Mouse (Mus musculus): ENCODE results near the gene Nkx2-4. TPM values are rescaled to one million over a fixed set of nuclear protein-coding genes. Genes with fewer than 3 reads are reported as not detected.

Gene Nkx2-4
- not detected in 2 replicates for polyA plus RNA-seq (2015; fragmentation: Nextera tagmentation; extraction: Ambion mirVana)

DNA sequence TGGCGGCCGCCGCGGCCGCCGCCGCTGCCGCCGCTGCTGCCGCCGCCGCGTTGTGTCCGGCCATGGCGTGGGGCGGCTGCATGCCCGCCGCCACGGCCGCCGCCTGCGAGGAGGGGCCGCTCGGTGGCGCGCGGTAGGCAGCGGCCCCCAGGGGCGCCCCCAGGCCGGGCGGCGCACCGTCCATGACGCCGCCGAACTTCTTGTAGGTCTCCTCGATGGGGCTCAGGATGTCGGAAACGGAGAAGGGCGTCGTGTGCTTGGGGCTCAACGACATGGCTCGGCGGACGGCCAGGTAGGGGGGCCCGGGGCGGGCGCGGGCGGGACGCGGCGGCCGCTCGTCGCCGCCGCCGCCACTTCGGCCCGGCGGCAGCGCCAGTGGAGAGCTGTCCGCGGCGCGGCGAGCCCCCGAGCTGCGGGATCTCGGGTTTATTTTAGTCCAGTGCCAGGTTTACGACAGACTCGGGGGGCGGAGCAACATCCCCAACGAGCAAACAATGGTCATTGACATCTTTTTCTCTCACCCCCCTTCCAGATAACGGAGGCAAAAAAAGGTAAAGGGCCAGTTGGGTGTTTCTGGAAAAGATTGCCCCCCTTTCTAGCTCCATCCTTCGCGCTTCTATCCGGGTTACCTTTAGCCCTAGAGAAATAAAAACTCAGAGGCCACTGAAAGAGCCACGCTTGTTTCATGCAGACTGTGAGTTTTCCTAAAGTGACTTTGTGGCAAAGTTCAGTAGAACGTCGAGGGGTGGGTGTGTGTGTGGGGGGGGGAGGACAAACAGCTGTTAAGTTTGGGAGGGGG, at the start of gene Nkx2-4:
Nkx2-4 (minus strand) TSS at position 374 of the 799 bp plus-strand sequence.
- peak; percentile 18; the same call in 1 of the 2 replicates for ATAC-seq (ENCODE audit: insufficient read depth, low FRiP score, low read depth)
- peaks cover 18% of the 10 kb centered on the region for H3K4me1 ChIP-seq
- H3K9me3 ChIP-seq = no peaks in the 10 kb centered on the region
- no peak within 1 kb of the TSS for H3K27ac ChIP-seq
- peak within 1 kb of the TSS; percentile 63 for H3K4me2 ChIP-seq
- no peaks in the 10 kb centered on the region for H3K36me3 ChIP-seq
- peak within 1 kb of the TSS; percentile 35 for H3K4me3 ChIP-seq (replicated peaks)
- no peak within 1 kb of the TSS for H3K9ac ChIP-seq
- peaks cover 60% of the 10 kb centered on the region for H3K27me3 ChIP-seq (replicated peaks)
- WGBS = under 1% methylated on average over 62 of the region's 82 CpGs

DNA sequence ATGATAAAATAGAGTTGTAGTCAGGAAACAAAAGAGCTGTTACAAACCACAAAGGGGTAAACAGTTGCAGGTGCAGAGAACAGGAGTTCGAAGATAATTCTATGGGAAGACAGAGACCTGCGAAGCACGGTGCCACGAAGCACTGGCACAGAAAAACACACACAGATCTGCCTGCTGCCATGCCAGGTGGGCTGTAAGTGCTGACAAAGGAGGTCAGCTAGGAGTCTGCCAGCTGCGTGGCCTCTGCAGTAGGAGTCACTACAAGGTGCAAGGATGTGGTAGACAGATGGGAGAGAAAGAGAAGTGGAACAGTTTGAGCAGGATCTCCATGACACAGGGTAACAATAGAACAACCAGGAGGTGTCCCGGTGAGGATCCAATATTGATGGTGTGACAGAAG, 42.1 kb upstream of the Nkx2-4 start:
- no peak for ATAC-seq (ENCODE audit: insufficient read depth, low FRiP score, low read depth)
- no peak overlapping the region for H3K4me3 ChIP-seq (replicated peaks)
- no peaks in the 10 kb centered on the region for H3K4me1 ChIP-seq
- H3K36me3 ChIP-seq = no peaks in the 10 kb centered on the region
- no peak overlapping the region for H3K4me2 ChIP-seq
- no peaks in the 10 kb centered on the region for H3K9me3 ChIP-seq
- H3K9ac ChIP-seq = no peak overlapping the region
- no peaks in the 10 kb centered on the region for H3K27me3 ChIP-seq (replicated peaks)
- 68% methylated on average over 6 of the region's 6 CpGs for WGBS
- no peak overlapping the region for H3K27ac ChIP-seq

DNA sequence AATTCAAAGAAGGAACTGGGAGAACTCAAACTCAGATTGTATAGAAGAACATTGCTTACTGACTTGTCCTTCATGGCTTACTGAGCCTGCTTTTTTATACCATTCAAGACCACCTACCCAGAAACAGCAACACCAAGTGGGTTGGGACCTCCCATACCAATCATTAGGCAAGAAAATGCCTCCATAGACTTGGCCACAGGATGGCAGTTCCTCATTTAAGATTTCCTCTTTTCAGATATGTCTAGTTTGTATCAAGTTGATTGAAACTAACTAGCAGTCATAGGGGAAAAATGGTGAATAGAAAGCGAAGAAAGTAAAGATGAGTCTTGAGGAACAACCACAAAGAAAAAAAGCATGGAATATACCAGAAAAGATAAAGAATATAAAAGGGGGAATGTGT, 34.5 kb upstream of the Nkx2-4 start:
- H3K9ac ChIP-seq = no peak overlapping the region
- ATAC-seq (ENCODE audit: insufficient read depth, low FRiP score, low read depth) = no peak
- H3K36me3 ChIP-seq = no peaks in the 10 kb centered on the region
- WGBS = 77% methylated on average over 1 of the region's 1 CpGs
- no peak overlapping the region for H3K4me2 ChIP-seq
- no peaks in the 10 kb centered on the region for H3K9me3 ChIP-seq
- H3K27ac ChIP-seq = no peak overlapping the region
- no peaks in the 10 kb centered on the region for H3K27me3 ChIP-seq (replicated peaks)
- H3K4me3 ChIP-seq (replicated peaks) = no peak overlapping the region
- H3K4me1 ChIP-seq = no peaks in the 10 kb centered on the region

- no peak overlapping the region for H3K9ac ChIP-seq
Measured at GRCm38 (mm10) chr2:147086441-147086840, 1.2 kb upstream of the Nkx2-4 start.

GRCm38 (mm10) chr2:147085937-147086336, 692 bp upstream of the Nkx2-4 start:
- WGBS = 8% methylated on average over 6 of the region's 6 CpGs
- Histone ChIP-seq H3K9me3 (no peaks in the 10 kb centered on the region), H3K36me3 (no peaks in the 10 kb centered on the region), H3K27ac (no peak overlapping the region), H3K4me2 (no peak overlapping the region), H3K9ac (no peak overlapping the region), H3K27me3 (replicated peaks) (peaks cover 59% of the 10 kb centered on the region), H3K4me3 (replicated peaks) (no peak overlapping the region), H3K4me1 (peaks cover 18% of the 10 kb centered on the region)
- no peak for ATAC-seq (ENCODE audit: insufficient read depth, low FRiP score, low read depth)

More at GRCm38 (mm10) chr2:147086441-147086840, 1.2 kb upstream of the Nkx2-4 start:
- WGBS = 20% methylated on average over 5 of the region's 5 CpGs
- H3K36me3 ChIP-seq = no peaks in the 10 kb centered on the region
- H3K4me2 ChIP-seq = no peak overlapping the region
- H3K27me3 ChIP-seq (replicated peaks) = peaks cover 54% of the 10 kb centered on the region
- ATAC-seq (ENCODE audit: insufficient read depth, low FRiP score, low read depth) = no peak
- no peak overlapping the region for H3K27ac ChIP-seq
- H3K4me1 ChIP-seq = peaks cover 18% of the 10 kb centered on the region
- H3K4me3 ChIP-seq (replicated peaks) = no peak overlapping the region
- no peaks in the 10 kb centered on the region for H3K9me3 ChIP-seq

DNA sequence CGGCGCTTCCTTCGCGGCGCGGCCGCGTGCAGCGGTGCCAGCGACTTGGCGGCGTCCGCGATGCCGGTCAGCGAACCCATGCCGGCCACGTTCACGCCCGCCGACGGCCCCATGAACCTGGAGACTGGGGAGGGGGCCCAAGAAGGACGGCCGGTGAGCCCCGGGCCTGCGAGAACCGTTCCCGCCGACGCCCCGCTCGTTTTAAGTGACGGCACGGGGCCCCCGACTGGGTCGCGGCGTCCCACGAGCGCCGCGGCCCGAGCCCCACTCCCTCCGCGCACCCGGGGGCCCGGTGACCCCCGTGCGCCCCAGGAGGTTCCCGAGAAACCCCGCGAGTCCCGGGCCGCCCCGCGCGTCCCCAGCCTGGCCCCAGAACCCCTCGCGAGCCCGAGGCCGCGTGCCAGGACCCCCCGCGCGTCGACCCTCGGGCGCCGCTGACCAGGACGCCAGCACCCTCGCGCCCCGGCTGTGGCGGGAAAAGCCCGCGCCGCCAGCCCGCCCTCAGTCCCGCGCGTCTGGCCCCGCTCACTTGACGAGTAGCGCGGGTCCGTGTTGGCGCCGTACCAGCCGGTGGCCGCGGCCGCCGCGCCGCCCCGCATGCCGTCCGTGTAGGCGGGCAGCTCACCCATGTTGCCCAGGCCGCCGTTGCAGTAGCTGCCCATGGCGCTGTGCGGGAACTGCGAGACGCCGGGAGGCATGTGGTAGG, 726 bp downstream of the Nkx2-4 start:
- 0 out of 2 replicates have a peak, but pooled peaks have one; percentile 22 for ATAC-seq (ENCODE audit: insufficient read depth, low FRiP score, low read depth)
- 2% methylated on average over 106 of the region's 106 CpGs for WGBS

DNA sequence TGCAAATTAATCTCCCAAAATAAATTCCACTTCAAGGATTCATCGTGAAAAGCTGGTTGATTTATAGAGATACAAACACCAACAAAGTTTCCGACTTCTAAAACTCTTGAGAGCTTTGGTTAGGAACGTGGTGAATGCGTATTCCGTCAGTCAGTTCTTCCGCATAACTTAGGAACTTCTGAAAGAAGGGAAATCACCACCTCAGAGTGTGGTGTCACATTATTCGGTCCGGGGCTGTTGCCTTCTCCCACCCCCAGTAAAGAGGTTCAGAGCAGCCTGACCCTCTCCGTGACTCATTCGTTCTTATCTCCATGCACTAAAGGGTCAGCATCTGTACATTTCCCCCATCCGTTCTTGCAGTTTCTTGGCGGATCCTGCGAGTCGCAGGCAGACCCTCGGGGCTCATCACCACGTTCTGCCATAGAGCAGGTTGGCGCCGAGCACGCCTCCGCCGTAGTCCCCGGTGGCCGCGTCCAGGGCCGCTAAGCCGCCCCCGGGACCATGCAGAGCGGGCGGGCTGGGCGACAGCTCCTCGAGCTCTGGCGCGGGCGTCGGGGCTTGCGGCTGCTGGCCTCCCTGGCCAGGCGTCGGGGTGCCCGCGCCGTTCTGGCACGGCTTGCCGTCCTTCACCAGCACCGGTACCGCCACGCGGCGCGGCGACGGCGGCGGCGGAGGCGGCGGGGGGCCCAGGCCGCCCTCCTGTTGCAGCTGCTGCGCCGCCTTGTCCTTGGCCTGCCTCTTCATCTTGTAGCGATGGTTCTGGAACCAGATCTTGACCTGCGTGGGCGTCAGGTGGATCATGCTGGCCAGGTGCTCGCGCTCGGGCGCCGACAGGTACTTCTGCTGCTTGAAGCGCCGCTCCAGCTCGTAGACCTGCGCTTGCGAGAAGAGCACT, 1.5 kb downstream of the Nkx2-4 start:
- Histone ChIP-seq H3K27ac (no peak overlapping the region), H3K9ac (no peak overlapping the region), H3K4me1 (peaks cover 18% of the 10 kb centered on the region), H3K9me3 (no peaks in the 10 kb centered on the region), H3K27me3 (replicated peaks) (peaks cover 60% of the 10 kb centered on the region), H3K4me3 (replicated peaks) (peak overlapping the region; percentile 35), H3K36me3 (no peaks in the 10 kb centered on the region), H3K4me2 (peak overlapping the region; percentile 63)
- ATAC-seq (ENCODE audit: insufficient read depth, low FRiP score, low read depth) = no peak
- WGBS = under 1% methylated on average over 69 of the region's 72 CpGs

More for the DNA sequence above, 726 bp downstream of the Nkx2-4 start:
- peak overlapping the region; percentile 63 for H3K4me2 ChIP-seq
- H3K4me1 ChIP-seq = peaks cover 18% of the 10 kb centered on the region
- peaks cover 57% of the 10 kb centered on the region for H3K27me3 ChIP-seq (replicated peaks)
- no peak overlapping the region for H3K27ac ChIP-seq
- H3K9ac ChIP-seq = no peak overlapping the region
- H3K36me3 ChIP-seq = no peaks in the 10 kb centered on the region
- H3K4me3 ChIP-seq (replicated peaks) = peak overlapping the region; percentile 35
- no peaks in the 10 kb centered on the region for H3K9me3 ChIP-seq

GRCm38 (mm10) chr2:147082391-147082790, 2.9 kb downstream of the Nkx2-4 start:
- no peaks in the 10 kb centered on the region for H3K36me3 ChIP-seq
- no peak overlapping the region for H3K9ac ChIP-seq
- no peak for ATAC-seq (ENCODE audit: insufficient read depth, low FRiP score, low read depth)
- no peaks in the 10 kb centered on the region for H3K9me3 ChIP-seq
- H3K4me2 ChIP-seq = no peak overlapping the region
- 65% methylated on average over 4 of the region's 4 CpGs for WGBS
- peaks cover 18% of the 10 kb centered on the region for H3K4me1 ChIP-seq
- H3K27me3 ChIP-seq (replicated peaks) = peaks cover 57% of the 10 kb centered on the region
- H3K27ac ChIP-seq = no peak overlapping the region
- H3K4me3 ChIP-seq (replicated peaks) = no peak overlapping the region

GRCm38 (mm10) chr2:147074399-147074798, 10.8 kb downstream of the Nkx2-4 start:
- no peaks in the 10 kb centered on the region for H3K9me3 ChIP-seq
- no peak overlapping the region for H3K9ac ChIP-seq
- 95% methylated on average over 4 of the region's 4 CpGs for WGBS
- H3K4me1 ChIP-seq = no peaks in the 10 kb centered on the region
- peaks cover 1% of the 10 kb centered on the region for H3K27me3 ChIP-seq (replicated peaks)
- no peak for ATAC-seq (ENCODE audit: insufficient read depth, low FRiP score, low read depth)
- H3K4me3 ChIP-seq (replicated peaks) = no peak overlapping the region
- H3K27ac ChIP-seq = no peak overlapping the region
- no peak overlapping the region for H3K4me2 ChIP-seq
- H3K36me3 ChIP-seq = peaks cover 3% of the 10 kb centered on the region; the same call in 1 of the 2 replicates

- WGBS = 80% methylated on average over 2 of the region's 2 CpGs
- Histone ChIP-seq H3K27me3 (replicated peaks) (no peaks in the 10 kb centered on the region), H3K4me1 (no peaks in the 10 kb centered on the region), H3K4me2 (no peak overlapping the region), H3K9ac (no peak overlapping the region), H3K27ac (no peak overlapping the region), H3K9me3 (no peaks in the 10 kb centered on the region), H3K4me3 (replicated peaks) (no peak overlapping the region), H3K36me3 (peaks cover 6% of the 10 kb centered on the region; the same call in 1 of the 2 replicates)
- no peak for ATAC-seq (ENCODE audit: insufficient read depth, low FRiP score, low read depth)
Measured at GRCm38 (mm10) chr2:147073962-147074361, 11.3 kb downstream of the Nkx2-4 start.

- Histone ChIP-seq H3K36me3 (0 out of 2 replicates have a peak, but pooled peaks cover 4% of the 10 kb centered on the region), H3K4me2 (no peak overlapping the region), H3K27me3 (replicated peaks) (no peaks in the 10 kb centered on the region), H3K9ac (no peak overlapping the region), H3K4me1 (no peaks in the 10 kb centered on the region), H3K4me3 (replicated peaks) (no peak overlapping the region), H3K27ac (no peak overlapping the region), H3K9me3 (no peaks in the 10 kb centered on the region)
- 87% methylated on average over 1 of the region's 1 CpGs for WGBS
- no peak for ATAC-seq (ENCODE audit: insufficient read depth, low FRiP score, low read depth)
Measured at GRCm38 (mm10) chr2:147070305-147070704, 14.9 kb downstream of the Nkx2-4 start.

Measured in stomach, embryonic 15.5 days (tissue).